Mouse (Mus musculus): ENCODE results near the gene A630089N07Rik. TPM values are rescaled to one million over a fixed set of nuclear protein-coding genes. Genes with fewer than 3 reads are reported as not detected.

A630089N07Rik gene
- polyA plus RNA-seq, 1 experiment from 2014 or later: 10.3 TPM

DNA sequence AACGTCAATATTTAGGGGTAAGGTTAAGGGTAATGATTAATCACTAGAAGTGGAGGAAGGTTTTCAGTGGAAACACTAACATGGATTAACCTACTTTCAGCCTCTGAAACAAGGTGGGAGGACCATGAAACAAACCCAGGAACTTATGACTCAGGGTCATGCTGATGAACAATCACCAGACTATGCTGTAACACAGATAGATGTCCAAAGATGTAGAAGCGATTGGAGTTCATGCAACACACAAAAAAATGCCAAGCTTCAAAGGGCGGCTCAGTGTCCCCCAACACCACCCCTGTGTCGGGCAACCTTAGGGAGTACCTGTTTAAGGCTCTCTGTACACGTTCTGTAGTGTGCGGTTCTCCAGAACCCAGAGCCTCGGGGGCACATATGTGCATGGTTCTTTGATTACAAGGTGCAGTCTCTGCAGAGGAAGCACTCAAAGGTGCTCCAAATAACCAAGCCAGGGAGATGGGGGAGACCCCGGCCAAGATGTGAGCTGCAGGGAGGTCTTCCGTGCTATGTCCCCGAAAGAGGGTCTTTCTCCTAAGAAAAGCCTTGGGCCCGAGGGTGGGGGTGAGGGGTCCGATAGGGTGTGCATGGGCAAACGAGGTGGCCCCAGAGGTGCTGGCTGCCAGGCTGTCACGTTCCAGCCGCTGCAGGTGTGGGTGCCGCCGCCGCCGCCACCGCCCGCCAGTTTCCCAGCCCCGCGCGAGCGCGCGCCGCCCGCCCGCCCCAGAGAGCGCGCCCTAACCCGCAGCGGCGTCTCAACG lies 120.7 kb downstream of the A630089N07Rik start:
- WGBS (ENCODE audit: insufficient replicate concordance): 5% methylated on average over 36 of the region's 36 CpGs
- H3K27ac ChIP-seq: peak overlapping the region; percentile 93
- H3K4me3 ChIP-seq (replicated peaks): peak overlapping the region; percentile 79
- peaks cover 2% of the 10 kb centered on the region; the same call in 1 of the 2 replicates for H3K36me3 ChIP-seq
- ATAC-seq (ENCODE audit: low read depth): 0 out of 2 replicates have a peak, but pooled peaks have one; percentile 2
- no peaks in the 10 kb centered on the region for H3K27me3 ChIP-seq
- H3K4me1 ChIP-seq (replicated peaks): peaks cover 73% of the 10 kb centered on the region
- DNase-seq: no peak
- H3K9me3 ChIP-seq (replicated peaks): no peaks in the 10 kb centered on the region
- H3K4me2 ChIP-seq: peak overlapping the region; percentile 96
- peak overlapping the region; percentile 89 for H3K9ac ChIP-seq

DNA sequence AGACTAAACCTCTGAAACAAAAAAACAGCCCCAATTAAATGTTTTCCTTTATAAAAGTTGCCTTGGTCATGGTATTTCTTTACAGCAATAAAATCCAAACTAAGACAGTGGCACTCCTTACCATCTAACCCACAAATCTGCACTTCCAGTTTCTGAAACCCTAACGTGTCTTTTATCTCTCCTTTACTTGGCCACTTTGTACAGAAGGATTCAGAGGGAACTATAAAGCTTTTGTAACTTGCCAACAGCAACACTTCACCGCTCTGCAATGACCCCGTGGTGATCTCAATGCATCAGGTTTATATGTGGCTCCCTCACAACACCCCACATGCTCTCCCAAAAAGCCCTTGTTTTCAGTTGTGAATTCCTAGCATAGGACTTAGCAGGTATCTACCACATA lies 121.9 kb downstream of the A630089N07Rik start:
- Histone ChIP-seq H3K27me3 (no peaks in the 10 kb centered on the region), H3K27ac (peak overlapping the region; percentile 11; the same call in 1 of the 2 replicates), H3K4me1 (replicated peaks) (peaks cover 81% of the 10 kb centered on the region), H3K4me2 (peak overlapping the region; percentile 96), H3K36me3 (peaks cover 14% of the 10 kb centered on the region; the same call in 1 of the 2 replicates), H3K4me3 (replicated peaks) (no peak overlapping the region), H3K9ac (no peak overlapping the region), H3K9me3 (replicated peaks) (no peaks in the 10 kb centered on the region)
- ATAC-seq (ENCODE audit: low read depth) (no peak), DNase-seq (no peak)
- 58% methylated on average over 3 of the region's 3 CpGs for WGBS (ENCODE audit: insufficient replicate concordance)

GRCm38 (mm10) chr16:97958401-97958973 lies 123.8 kb downstream of the A630089N07Rik start:
- Histone ChIP-seq H3K4me1 (replicated peaks) (peaks cover 83% of the 10 kb centered on the region), H3K4me2 (no peak overlapping the region), H3K9me3 (replicated peaks) (no peaks in the 10 kb centered on the region), H3K27ac (peak overlapping the region; percentile 65), H3K4me3 (replicated peaks) (no peak overlapping the region), H3K36me3 (peaks cover 15% of the 10 kb centered on the region; the same call in 1 of the 2 replicates), H3K27me3 (no peaks in the 10 kb centered on the region), H3K9ac (no peak overlapping the region)
- 0 out of 2 replicates have a peak, but pooled peaks have one; percentile 1 for ATAC-seq (ENCODE audit: low read depth)
- DNase-seq: no peak

DNA sequence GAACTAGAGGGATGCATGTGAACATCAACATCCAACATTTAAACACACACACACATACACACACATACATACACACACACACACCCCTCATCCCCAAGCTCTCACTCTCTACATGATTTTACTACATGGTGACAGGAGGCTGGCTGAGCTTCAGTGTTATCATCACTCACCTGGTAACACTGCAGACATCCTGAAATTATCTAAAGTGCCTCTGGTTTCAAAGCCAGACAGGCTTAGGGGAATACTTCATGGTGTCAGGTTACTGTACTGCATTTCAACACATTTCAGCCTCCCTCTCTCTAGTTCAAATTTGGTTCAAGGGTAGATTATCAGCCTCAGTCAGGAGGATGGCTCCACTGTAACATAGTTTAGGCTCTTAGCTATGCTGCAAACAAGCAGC lies 124.6 kb downstream of the A630089N07Rik start:
- H3K9ac ChIP-seq: no peak overlapping the region
- H3K9me3 ChIP-seq (replicated peaks): no peaks in the 10 kb centered on the region
- peak overlapping the region; percentile 65 for H3K27ac ChIP-seq
- H3K36me3 ChIP-seq: peaks cover 22% of the 10 kb centered on the region
- ATAC-seq (ENCODE audit: low read depth) (no peak), DNase-seq (no peak)
- no peak overlapping the region for H3K4me3 ChIP-seq (replicated peaks)
- peak overlapping the region; percentile 7; the same call in 1 of the 2 replicates for H3K4me2 ChIP-seq
- peaks cover 85% of the 10 kb centered on the region for H3K4me1 ChIP-seq (replicated peaks)
- H3K27me3 ChIP-seq: no peaks in the 10 kb centered on the region

DNA sequence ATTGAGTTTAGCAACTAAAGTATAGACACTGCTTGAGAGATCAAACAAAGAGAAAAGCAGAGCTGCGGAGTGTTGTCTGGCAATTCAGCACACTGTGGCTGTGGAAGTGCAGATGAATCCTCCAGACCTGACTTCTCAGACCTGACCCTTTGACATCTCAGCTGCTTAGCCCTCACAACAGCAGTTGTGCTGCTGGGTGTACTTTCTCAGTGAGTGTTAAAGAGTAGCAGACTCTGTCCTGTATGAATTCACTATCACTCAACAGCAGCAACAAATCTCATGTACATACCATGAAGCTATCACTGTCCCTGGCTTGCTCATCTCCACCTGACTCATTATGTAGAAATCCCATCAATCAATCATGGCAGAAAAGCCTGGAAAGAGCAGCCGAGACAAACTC lies 126.2 kb downstream of the A630089N07Rik start:
- ATAC-seq (ENCODE audit: low read depth) (no peak), DNase-seq (no peak)
- Histone ChIP-seq H3K4me2 (no peak overlapping the region), H3K4me1 (replicated peaks) (peaks cover 82% of the 10 kb centered on the region), H3K27me3 (no peaks in the 10 kb centered on the region), H3K9me3 (replicated peaks) (no peaks in the 10 kb centered on the region), H3K4me3 (replicated peaks) (no peak overlapping the region), H3K9ac (no peak overlapping the region), H3K27ac (no peak overlapping the region), H3K36me3 (peaks cover 38% of the 10 kb centered on the region)
- 75% methylated on average over 2 of the region's 2 CpGs for WGBS (ENCODE audit: insufficient replicate concordance)

DNA sequence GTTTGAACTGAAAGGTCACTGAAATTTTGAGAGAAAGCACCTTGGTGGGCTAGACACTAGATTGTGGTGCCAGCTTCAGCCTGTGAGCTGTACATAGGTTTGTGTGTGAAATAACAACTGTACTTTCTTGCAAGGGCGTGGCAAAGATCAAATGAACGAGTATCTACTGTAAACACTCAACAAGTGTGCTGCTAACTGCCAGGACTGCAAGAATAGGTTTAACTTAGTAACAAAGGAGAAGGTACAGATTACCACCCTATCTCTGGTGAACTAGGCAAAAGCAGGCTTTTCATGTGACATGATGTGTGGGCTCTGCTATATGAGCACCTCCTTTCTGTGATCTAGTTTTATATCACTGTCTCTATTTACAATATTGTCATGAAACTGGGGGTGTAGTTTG lies 128.9 kb downstream of the A630089N07Rik start:
- peaks cover 52% of the 10 kb centered on the region for H3K36me3 ChIP-seq
- no peaks in the 10 kb centered on the region for H3K27me3 ChIP-seq
- WGBS (ENCODE audit: insufficient replicate concordance): 14% methylated on average over 2 of the region's 2 CpGs
- H3K4me2 ChIP-seq: 0 out of 2 replicates have a peak overlapping the region, but pooled peaks have one; percentile 25
- peak overlapping the region; percentile 30; the same call in 1 of the 2 replicates for H3K9ac ChIP-seq
- H3K27ac ChIP-seq: peak overlapping the region; percentile 73
- no peaks in the 10 kb centered on the region for H3K9me3 ChIP-seq (replicated peaks)
- no peak overlapping the region for H3K4me3 ChIP-seq (replicated peaks)
- peaks cover 56% of the 10 kb centered on the region for H3K4me1 ChIP-seq (replicated peaks)
- peak; percentile 79 for ATAC-seq (ENCODE audit: low read depth)
- DNase-seq: no peak

DNA sequence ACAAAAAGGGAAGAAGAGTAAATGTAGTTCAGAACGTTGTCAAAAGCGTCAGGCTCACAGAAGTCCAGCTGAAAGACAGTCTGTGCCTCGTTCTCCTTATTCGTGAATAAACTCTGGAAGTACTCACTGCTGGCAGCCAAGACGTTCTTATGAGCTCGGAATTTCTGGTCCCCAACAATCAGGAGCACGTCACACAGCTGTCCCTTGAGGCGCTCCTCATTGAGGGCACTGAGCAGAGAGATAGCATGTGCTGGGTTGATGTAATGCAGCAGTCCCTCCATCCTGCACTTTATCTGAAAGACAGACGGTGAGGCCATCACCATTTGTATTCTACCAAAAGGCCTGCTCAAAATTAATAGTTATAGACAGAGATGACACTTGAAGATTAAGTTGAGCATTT lies 129.4 kb downstream of the A630089N07Rik start:
- Histone ChIP-seq H3K27ac (peak overlapping the region; percentile 73), H3K9me3 (replicated peaks) (no peaks in the 10 kb centered on the region), H3K4me1 (replicated peaks) (peaks cover 51% of the 10 kb centered on the region), H3K27me3 (no peaks in the 10 kb centered on the region), H3K4me2 (peak overlapping the region; percentile 10; the same call in 1 of the 2 replicates), H3K9ac (peak overlapping the region; percentile 30; the same call in 1 of the 2 replicates), H3K36me3 (peaks cover 52% of the 10 kb centered on the region), H3K4me3 (replicated peaks) (no peak overlapping the region)
- 53% methylated on average over 9 of the region's 9 CpGs for WGBS (ENCODE audit: insufficient replicate concordance)
- ATAC-seq (ENCODE audit: low read depth) (peak; percentile 91), DNase-seq (peak; percentile 44)

DNA sequence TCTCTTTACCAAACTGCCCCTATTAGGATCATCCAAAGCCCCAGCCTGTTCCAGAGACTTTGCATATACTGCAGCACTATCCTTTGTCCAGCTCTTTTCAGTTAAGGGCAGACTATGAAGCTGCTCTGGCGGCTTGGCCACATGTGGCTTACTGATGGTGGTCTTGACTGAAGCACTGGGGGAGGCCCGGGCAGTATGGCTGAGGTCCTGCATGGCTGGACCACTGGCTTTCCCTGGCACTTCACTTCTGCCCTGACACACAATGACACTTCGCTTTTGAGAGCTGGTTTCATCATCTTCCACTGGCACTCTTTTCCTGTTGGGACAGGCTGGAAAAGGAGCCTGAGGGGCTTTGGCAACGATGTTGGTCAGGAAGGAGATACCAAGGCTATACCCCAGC lies 129.9 kb downstream of the A630089N07Rik start:
- Histone ChIP-seq H3K9me3 (replicated peaks) (no peaks in the 10 kb centered on the region), H3K27me3 (no peaks in the 10 kb centered on the region), H3K4me1 (replicated peaks) (peaks cover 46% of the 10 kb centered on the region), H3K27ac (peak overlapping the region; percentile 73), H3K36me3 (peaks cover 52% of the 10 kb centered on the region), H3K4me3 (replicated peaks) (no peak overlapping the region), H3K9ac (peak overlapping the region; percentile 34; the same call in 1 of the 2 replicates), H3K4me2 (peak overlapping the region; percentile 10; the same call in 1 of the 2 replicates)
- 78% methylated on average over 4 of the region's 4 CpGs for WGBS (ENCODE audit: insufficient replicate concordance)
- ATAC-seq (ENCODE audit: low read depth): no peak
- DNase-seq: no peak

Other genes with a start within 250 kb of the A630089N07Rik start
- 2.9 and 3.0 TPM in 2 replicates for gene Prdm15, start 230.6 kb downstream of the A630089N07Rik start, polyA plus RNA-seq (2015; fragmentation: Nextera tagmentation; extraction: Ambion mirVana)
- gene C2cd2, start 119.9 kb downstream of the A630089N07Rik start, polyA plus RNA-seq (2015; fragmentation: Nextera tagmentation; extraction: Ambion mirVana): 5.0 and 5.6 TPM in 2 replicates
- 3.3 TPM in 2 replicates for gene Zbtb21, start 119.8 kb downstream of the A630089N07Rik start, polyA plus RNA-seq (2015; fragmentation: Nextera tagmentation; extraction: Ambion mirVana)
- gene B230307C23Rik, start 85.1 kb downstream of the A630089N07Rik start, polyA plus RNA-seq (2015; fragmentation: Nextera tagmentation; extraction: Ambion mirVana): 13.9 and 17.0 TPM in 2 replicates